Mouse (Mus musculus): Measurements from ENCODE around the gene Vcpkmt. TPM values are rescaled to one million over a fixed set of nuclear protein-coding genes. Genes with fewer than 3 reads are reported as not detected.
A peak's percentile ranks its signal among the peaks of the same experiment; 100 is the strongest.
"Not testable (repeated sequence)": the region's sequence is repeated elsewhere in the genome, so short reads cannot be mapped to it uniquely, and the experiment has no call there.

Vcpkmt gene
- polyA plus RNA-seq, 1 experiment from 2014 or later: 20.1 TPM

- no peaks in the 10 kb centered on the region for H3K27me3 ChIP-seq (ENCODE audit: control insufficient read depth, insufficient read depth, low read length)
- ATAC-seq (ENCODE audit: insufficient read depth, low FRiP score, low TSS enrichment) (peak; percentile 61), DNase-seq (ENCODE audit: low spot score) (peak; percentile 70)
- H3K4me3 ChIP-seq (ENCODE audit: low read depth, low read length): no peak overlapping the region
- H3K27ac ChIP-seq (ENCODE audit: low read depth, low read length): no peak overlapping the region
- no peaks in the 10 kb centered on the region for H3K4me1 ChIP-seq (ENCODE audit: control insufficient read depth, insufficient read depth, low read length)
- H3K9ac ChIP-seq (ENCODE audit: low read length): no peak overlapping the region
- no peak overlapping the region for H3K4me2 ChIP-seq (ENCODE audit: low read depth)
- H3K36me3 ChIP-seq (ENCODE audit: control insufficient read depth, insufficient read depth, low read length): no peaks in the 10 kb centered on the region; the same call in none of the 2 replicates
- no peaks in the 10 kb centered on the region for H3K9me3 ChIP-seq (ENCODE audit: control insufficient read depth, low read length)
- WGBS: 34% methylated on average over 17 of the region's 17 CpGs
These were observed 8.6 kb downstream of the Vcpkmt start for GRCm38 (mm10) chr12:69573916-69574881.

DNA sequence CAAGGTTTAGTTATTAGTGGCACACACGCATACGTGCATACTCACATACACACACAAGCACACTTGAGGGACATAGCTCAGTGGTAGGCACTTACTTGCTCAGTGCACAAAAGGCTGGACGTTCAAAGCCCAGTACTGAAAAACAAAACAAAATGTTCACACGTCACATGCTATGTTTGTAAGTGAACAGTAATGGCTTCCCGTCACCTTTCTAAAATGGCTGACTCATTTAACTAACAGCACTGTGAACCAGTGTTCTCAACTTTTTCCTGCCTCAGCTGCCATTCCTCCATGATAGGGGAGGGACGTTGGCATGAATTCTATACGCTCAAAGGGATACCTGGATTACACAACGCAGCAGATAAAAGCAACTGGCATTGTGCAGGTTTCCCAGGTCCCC lies 9.6 kb downstream of the Vcpkmt start:
- 92% methylated on average over 8 of the region's 8 CpGs for WGBS

GRCm38 (mm10) chr12:69569926-69570325 lies 12.9 kb downstream of the Vcpkmt start:
- Histone ChIP-seq H3K9me3 (ENCODE audit: control insufficient read depth, low read length) (no peaks in the 10 kb centered on the region), H3K27ac (ENCODE audit: low read depth, low read length) (no peak overlapping the region), H3K4me1 (ENCODE audit: control insufficient read depth, insufficient read depth, low read length) (no peaks in the 10 kb centered on the region), H3K4me2 (ENCODE audit: low read depth) (no peak overlapping the region), H3K36me3 (ENCODE audit: control insufficient read depth, insufficient read depth, low read length) (no peaks in the 10 kb centered on the region), H3K4me3 (ENCODE audit: low read depth, low read length) (no peak overlapping the region), H3K27me3 (ENCODE audit: control insufficient read depth, insufficient read depth, low read length) (no peaks in the 10 kb centered on the region), H3K9ac (ENCODE audit: low read length) (no peak overlapping the region)
- no peak for ATAC-seq (ENCODE audit: insufficient read depth, low FRiP score, low TSS enrichment)
- no peak for DNase-seq (ENCODE audit: low spot score)
- WGBS: 95% methylated on average over 3 of the region's 3 CpGs

More for the DNA sequence above, 9.6 kb downstream of the Vcpkmt start:
- Histone ChIP-seq H3K4me3 (ENCODE audit: low read depth, low read length) (no peak overlapping the region), H3K9me3 (ENCODE audit: control insufficient read depth, low read length) (no peaks in the 10 kb centered on the region), H3K9ac (ENCODE audit: low read length) (no peak overlapping the region), H3K27ac (ENCODE audit: low read depth, low read length) (no peak overlapping the region), H3K27me3 (ENCODE audit: control insufficient read depth, insufficient read depth, low read length) (no peaks in the 10 kb centered on the region), H3K4me1 (ENCODE audit: control insufficient read depth, insufficient read depth, low read length) (no peaks in the 10 kb centered on the region), H3K36me3 (ENCODE audit: control insufficient read depth, insufficient read depth, low read length) (no peaks in the 10 kb centered on the region; the same call in none of the 2 replicates), H3K4me2 (ENCODE audit: low read depth) (no peak overlapping the region)
- ATAC-seq (ENCODE audit: insufficient read depth, low FRiP score, low TSS enrichment): no peak
- DNase-seq (ENCODE audit: low spot score): no peak

DNA sequence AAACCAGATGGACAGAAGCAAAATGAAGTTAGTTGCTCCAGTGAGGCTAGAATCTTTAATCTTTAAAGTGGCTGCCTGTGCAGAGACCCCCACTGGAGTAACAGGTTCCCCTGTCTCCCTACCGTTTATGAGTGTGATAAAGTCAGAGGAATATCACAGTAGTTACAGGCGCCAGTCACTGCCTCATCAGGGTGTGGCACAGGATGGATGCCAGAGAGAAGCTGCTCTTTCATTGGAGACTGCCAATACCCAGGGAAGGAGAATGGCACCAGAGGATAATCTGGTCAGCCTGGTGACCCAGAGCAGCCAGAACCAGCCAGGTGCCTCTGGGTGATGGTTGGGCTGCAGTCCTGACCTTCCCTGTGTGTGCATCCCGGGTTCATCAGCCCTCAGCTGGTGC lies 14.6 kb downstream of the Vcpkmt start:
- no peak for DNase-seq (ENCODE audit: low spot score)
- no peak overlapping the region for H3K4me2 ChIP-seq (ENCODE audit: low read depth)
- H3K9me3 ChIP-seq (ENCODE audit: control insufficient read depth, low read length): no peaks in the 10 kb centered on the region
- H3K4me3 ChIP-seq (ENCODE audit: low read depth, low read length): no peak overlapping the region
- no peak overlapping the region for H3K9ac ChIP-seq (ENCODE audit: low read length)
- ATAC-seq (ENCODE audit: insufficient read depth, low FRiP score, low TSS enrichment): no peak
- H3K36me3 ChIP-seq (ENCODE audit: control insufficient read depth, insufficient read depth, low read length): no peaks in the 10 kb centered on the region
- WGBS: 81% methylated on average over 3 of the region's 3 CpGs
- no peaks in the 10 kb centered on the region for H3K27me3 ChIP-seq (ENCODE audit: control insufficient read depth, insufficient read depth, low read length)
- H3K27ac ChIP-seq (ENCODE audit: low read depth, low read length): no peak overlapping the region
- no peaks in the 10 kb centered on the region for H3K4me1 ChIP-seq (ENCODE audit: control insufficient read depth, insufficient read depth, low read length)

GRCm38 (mm10) chr12:69561006-69561405 lies 21.8 kb downstream of the Vcpkmt start:
- not testable (repeated sequence) for H3K4me2 ChIP-seq (ENCODE audit: low read depth); H3K27ac ChIP-seq (ENCODE audit: low read depth, low read length); H3K9ac ChIP-seq (ENCODE audit: low read length); H3K36me3 ChIP-seq (ENCODE audit: control insufficient read depth, insufficient read depth, low read length); DNase-seq (ENCODE audit: low spot score); H3K9me3 ChIP-seq (ENCODE audit: control insufficient read depth, low read length); H3K4me1 ChIP-seq (ENCODE audit: control insufficient read depth, insufficient read depth, low read length); H3K4me3 ChIP-seq (ENCODE audit: low read depth, low read length); H3K27me3 ChIP-seq (ENCODE audit: control insufficient read depth, insufficient read depth, low read length); ATAC-seq (ENCODE audit: insufficient read depth, low FRiP score, low TSS enrichment)
- WGBS: 77% methylated on average over 6 of the region's 6 CpGs

DNA sequence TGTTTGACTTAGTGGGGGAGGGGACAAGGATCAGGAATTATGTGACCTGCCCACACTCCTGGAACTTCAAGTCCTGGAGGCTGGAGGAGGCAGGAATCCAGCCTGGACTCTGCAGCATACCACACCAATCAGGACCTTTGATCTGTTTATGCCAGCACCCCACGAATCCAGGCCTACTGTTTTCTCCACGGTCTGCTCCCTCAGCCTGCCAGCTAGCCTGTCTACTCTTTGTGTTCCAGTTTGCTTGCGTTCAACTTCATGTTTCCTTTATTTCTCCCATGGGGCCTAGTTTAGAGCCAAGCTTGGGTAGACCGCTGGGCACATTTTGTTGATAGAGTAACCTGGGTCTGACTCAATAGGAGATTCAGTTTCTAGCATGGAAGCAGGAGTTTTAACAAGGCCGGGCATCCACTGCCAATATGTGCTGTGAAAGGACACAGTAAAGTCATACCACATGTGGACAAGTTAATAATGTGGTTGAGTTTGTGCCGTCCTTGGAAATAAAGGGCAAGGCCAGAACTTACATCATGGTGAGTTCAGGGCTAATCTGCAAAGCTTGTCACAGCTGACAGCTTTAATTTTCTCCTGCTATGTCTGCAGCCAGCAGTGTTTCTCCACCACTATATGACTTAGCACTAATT lies 26.5 kb downstream of the Vcpkmt start:
- DNase-seq (ENCODE audit: low spot score) (no peak), ATAC-seq (ENCODE audit: insufficient read depth, low FRiP score, low TSS enrichment) (no peak)
- 67% methylated on average over 6 of the region's 6 CpGs for WGBS
- no peak overlapping the region for H3K4me3 ChIP-seq (ENCODE audit: low read depth, low read length)
- H3K4me2 ChIP-seq (ENCODE audit: low read depth): no peak overlapping the region
- H3K4me1 ChIP-seq (ENCODE audit: control insufficient read depth, insufficient read depth, low read length): no peaks in the 10 kb centered on the region
- no peak overlapping the region for H3K9ac ChIP-seq (ENCODE audit: low read length)
- no peak overlapping the region for H3K27ac ChIP-seq (ENCODE audit: low read depth, low read length)
- H3K36me3 ChIP-seq (ENCODE audit: control insufficient read depth, insufficient read depth, low read length): no peaks in the 10 kb centered on the region
- no peaks in the 10 kb centered on the region for H3K27me3 ChIP-seq (ENCODE audit: control insufficient read depth, insufficient read depth, low read length)
- H3K9me3 ChIP-seq (ENCODE audit: control insufficient read depth, low read length): no peaks in the 10 kb centered on the region

DNA sequence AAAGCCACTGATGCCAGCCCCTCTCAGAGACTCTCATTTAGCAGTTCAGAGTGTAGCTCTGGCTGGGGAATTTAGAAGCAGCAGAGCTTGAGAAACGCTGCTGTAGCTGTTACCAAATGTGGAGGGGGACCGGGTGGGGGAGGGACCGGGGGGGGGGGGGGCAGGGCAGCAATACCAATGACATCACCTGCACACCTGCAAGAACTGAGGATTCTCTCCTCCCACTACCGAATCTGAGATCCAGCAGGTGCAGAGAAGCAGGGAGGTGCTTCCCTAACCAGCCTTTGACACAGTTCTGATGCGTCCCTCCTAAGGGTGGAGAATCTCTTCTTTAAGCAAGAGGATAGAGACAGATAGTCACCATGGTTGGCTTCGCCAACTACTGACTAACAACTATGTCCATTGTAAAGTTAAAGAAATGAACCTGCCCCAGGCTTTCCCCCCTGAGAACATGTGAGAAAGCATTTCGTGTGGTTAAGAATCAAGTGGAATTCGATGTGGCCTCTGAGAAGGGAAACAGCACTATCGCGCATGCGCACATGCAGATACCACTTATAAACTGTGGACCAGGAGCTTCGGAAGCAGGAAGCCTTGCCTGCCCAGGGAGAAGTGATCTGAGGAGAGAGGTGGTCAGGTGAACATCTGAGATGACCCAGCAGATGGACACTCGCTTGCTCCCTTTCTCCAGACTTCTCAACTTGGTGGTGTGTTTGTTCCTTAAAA lies 37.2 kb downstream of the Vcpkmt start:
- Histone ChIP-seq H3K4me1 (ENCODE audit: control insufficient read depth, insufficient read depth, low read length) (no peaks in the 10 kb centered on the region), H3K27ac (ENCODE audit: low read depth, low read length) (no peak overlapping the region), H3K4me2 (ENCODE audit: low read depth) (no peak overlapping the region), H3K9ac (ENCODE audit: low read length) (no peak overlapping the region), H3K4me3 (ENCODE audit: low read depth, low read length) (no peak overlapping the region), H3K27me3 (ENCODE audit: control insufficient read depth, insufficient read depth, low read length) (no peaks in the 10 kb centered on the region), H3K36me3 (ENCODE audit: control insufficient read depth, insufficient read depth, low read length) (no peaks in the 10 kb centered on the region), H3K9me3 (ENCODE audit: control insufficient read depth, low read length) (no peaks in the 10 kb centered on the region)
- WGBS: 79% methylated on average over 13 of the region's 13 CpGs
- DNase-seq (ENCODE audit: low spot score) (no peak), ATAC-seq (ENCODE audit: insufficient read depth, low FRiP score, low TSS enrichment) (no peak)

- Histone ChIP-seq H3K27me3 (ENCODE audit: control insufficient read depth, insufficient read depth, low read length) (no peaks in the 10 kb centered on the region), H3K9me3 (ENCODE audit: control insufficient read depth, low read length) (no peaks in the 10 kb centered on the region), H3K4me3 (ENCODE audit: low read depth, low read length) (no peak overlapping the region), H3K27ac (ENCODE audit: low read depth, low read length) (no peak overlapping the region), H3K4me2 (ENCODE audit: low read depth) (no peak overlapping the region), H3K36me3 (ENCODE audit: control insufficient read depth, insufficient read depth, low read length) (no peaks in the 10 kb centered on the region), H3K4me1 (ENCODE audit: control insufficient read depth, insufficient read depth, low read length) (no peaks in the 10 kb centered on the region), H3K9ac (ENCODE audit: low read length) (no peak overlapping the region)
- DNase-seq (ENCODE audit: low spot score): no peak
- no peak for ATAC-seq (ENCODE audit: insufficient read depth, low FRiP score, low TSS enrichment)
- WGBS: 84% methylated on average over 6 of the region's 6 CpGs
These were observed 37.8 kb downstream of the Vcpkmt start for GRCm38 (mm10) chr12:69544994-69545393.
